Mouse (Mus musculus): ENCODE results near the gene Ldah. TPM values are rescaled to one million over a fixed set of nuclear protein-coding genes. Genes with fewer than 3 reads are reported as not detected.

The Ldah gene
- polyA plus RNA-seq (2015; fragmentation: Nextera tagmentation; extraction: Ambion mirVana) = 39.7 and 43.9 TPM in 2 replicates

DNA sequence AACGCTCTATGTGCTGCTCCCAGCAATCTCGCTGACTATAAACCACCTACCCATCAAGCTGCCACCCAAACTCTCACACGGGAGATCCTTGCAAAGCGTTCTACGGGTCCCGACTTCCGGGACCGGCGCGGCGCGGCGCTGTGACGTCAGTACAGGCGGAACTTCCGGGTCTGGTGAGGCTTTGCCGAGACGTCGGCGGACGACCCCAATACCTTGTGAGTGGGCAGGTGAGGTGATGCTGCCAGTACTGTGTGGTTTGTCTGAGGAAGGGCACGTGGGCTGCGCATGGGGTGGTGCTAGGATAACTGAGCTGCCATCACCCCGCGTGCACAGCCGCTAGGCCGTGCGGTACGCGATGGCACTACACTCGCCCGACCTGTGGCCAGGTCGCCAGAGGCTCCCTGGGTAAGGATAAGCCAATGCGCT lies at the start of gene Ldah:
Gene Ldah, plus strand, starts transcription at position 130 of the 426 bp plus-strand sequence.

DNA sequence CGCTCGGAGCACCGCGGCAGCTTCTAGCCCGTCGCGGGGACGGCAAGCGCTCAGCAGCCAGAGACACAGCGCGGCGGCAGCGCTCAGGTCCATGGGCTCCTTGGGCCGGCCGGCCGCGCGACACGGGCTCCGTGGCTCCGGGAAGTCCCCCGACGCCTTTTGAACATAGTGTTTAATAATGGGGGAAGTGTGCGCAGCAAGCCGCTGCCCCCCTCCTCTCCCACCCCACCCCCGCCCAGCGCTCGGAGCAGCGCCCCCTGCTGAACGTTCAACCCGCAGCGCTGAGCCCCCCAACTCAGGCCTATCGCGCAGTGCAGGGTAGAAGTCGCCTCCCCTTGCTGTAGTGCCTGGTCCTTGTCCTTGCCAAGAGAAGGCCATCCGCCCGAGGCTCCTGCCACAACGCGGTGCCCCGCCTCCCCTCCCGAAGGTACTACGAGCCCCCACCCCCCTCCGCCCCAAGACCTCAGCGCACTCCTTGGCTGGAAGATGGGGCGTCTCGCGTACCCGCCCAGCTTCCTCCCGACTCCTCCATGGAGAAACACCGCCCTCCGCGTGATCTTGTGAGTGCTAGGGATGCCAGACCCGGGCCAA lies 94.0 kb downstream of the Ldah start, which contains the start of gene Gdf7:
Gene Gdf7, minus strand, starts transcription at position 114 of the 591 bp plus-strand sequence.

DNA sequence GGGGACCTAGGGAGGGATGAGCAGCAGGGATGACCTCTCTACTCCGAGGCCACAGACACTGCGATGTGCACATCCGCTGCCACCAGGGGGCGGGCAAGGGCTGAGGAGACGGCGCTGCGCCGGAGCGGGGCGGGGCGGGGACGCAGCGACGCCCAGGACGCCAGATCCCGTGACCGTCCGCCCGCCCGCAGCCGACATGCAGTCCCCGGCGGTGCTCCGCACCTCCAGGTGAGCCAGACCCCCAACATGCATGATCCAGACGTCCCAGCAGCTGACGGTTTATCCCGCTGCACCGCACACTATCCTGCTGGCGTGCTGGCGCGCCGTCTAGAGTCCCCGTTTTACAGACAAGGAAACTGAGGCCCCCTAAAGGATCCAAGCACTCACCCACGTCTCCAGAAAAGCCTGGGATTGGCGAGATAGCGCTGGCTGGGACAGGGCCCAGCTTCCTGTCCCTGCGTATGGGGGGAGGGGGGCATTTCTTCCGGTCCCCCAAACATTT lies 105.4 kb downstream of the Ldah start, which contains the start of gene Hs1bp3:
Gene Hs1bp3, plus strand, starts transcription at position 163 of the 502 bp plus-strand sequence.

Other genes starting within 250 kb of the Ldah start
- 0.06 and 0.25 TPM in 2 replicates for gene Apob, start 230.5 kb upstream of the Ldah start, polyA plus RNA-seq (2015; fragmentation: Nextera tagmentation; extraction: Ambion mirVana)
- 0.08 TPM in 1 of 2 replicates, not detected in the other for gene Gdf7, start 93.8 kb downstream of the Ldah start, polyA plus RNA-seq (2015; fragmentation: Nextera tagmentation; extraction: Ambion mirVana)
- 8.2 and 9.0 TPM in 2 replicates for gene Hs1bp3, start 105.3 kb downstream of the Ldah start, polyA plus RNA-seq (2015; fragmentation: Nextera tagmentation; extraction: Ambion mirVana)

Data from urinary bladder, postnatal 0 days (tissue).